Mouse (Mus musculus): Measurements from ENCODE around the gene Aanat. TPM values are rescaled to one million over a fixed set of nuclear protein-coding genes. Genes with fewer than 3 reads are reported as not detected.

Gene Aanat
- total and polyA plus RNA-seq, 3 experiments = not detected

DNA sequence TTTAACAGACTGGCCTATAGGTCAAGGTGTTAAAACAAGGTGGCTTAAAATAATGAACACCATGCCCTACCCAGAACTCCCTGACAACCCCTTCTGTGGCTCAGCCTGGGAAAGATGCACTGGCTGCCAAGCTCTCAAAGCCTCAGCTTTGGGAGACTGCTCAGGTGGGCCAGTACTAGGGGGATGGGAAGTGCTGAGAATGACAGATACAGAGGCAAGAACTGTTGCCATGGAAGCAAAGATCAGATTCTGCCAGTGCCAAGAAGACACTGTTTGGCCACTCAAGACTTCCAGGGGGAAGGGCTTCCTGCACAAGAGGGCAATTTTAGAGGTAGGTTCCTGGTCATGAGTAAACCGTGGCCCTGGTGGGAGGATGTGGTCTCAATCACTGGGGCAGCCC, 30.7 kb upstream of the Aanat start:
- no peak for ATAC-seq (ENCODE audit: extremely low read depth, insufficient number of reproducible peaks, low FRiP score, poor library complexity, severe bottlenecking)
- no peak overlapping the region for H3K4me3 ChIP-seq (ENCODE audit: low read depth, low read length)
- DNase-seq (ENCODE audit: low spot score) = no peak
- TF ChIP-seq GATA2 (IDR thresholded peaks at IDR 0.05; ENCODE audit: borderline replicate concordance, low read depth, low read length) (no peak), TAL1 (conservative IDR thresholded peaks at IDR 0.05; ENCODE audit: low read depth, low read length) (no peak)
- H3K9me3 ChIP-seq (replicated peaks) = no peaks in the 10 kb centered on the region
- H3K4me1 ChIP-seq (ENCODE audit: insufficient read depth, low read depth, low read length) = peaks cover 36% of the 10 kb centered on the region
- H3K27me3 ChIP-seq (ENCODE audit: insufficient read depth, low read length) = no peaks in the 10 kb centered on the region
- peaks cover 37% of the 10 kb centered on the region for H3K36me3 ChIP-seq (replicated peaks)

DNA sequence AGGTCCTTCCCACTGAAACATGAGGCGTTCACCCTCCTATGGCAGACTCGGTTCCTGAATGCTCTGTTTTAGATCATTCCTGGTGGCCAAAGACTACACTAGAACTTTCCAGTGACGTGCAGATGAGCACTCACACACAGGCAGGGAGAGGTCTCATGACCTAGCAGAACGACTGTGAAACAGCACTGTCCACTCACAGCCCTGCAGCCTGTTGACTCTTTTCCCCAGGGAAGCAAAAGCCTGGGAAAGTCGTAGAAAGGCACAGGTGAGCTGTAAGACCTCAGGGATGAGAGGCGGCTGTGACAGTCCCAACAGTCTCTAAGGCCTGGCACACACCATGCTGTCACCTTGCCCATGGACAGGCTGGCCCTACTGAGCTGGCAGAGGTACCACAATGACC, 29.9 kb upstream of the Aanat start:
- no peaks in the 10 kb centered on the region for H3K9me3 ChIP-seq (replicated peaks)
- ATAC-seq (ENCODE audit: extremely low read depth, insufficient number of reproducible peaks, low FRiP score, poor library complexity, severe bottlenecking) (no peak), DNase-seq (ENCODE audit: low spot score) (no peak)
- no peak overlapping the region for H3K4me3 ChIP-seq (ENCODE audit: low read depth, low read length)
- H3K36me3 ChIP-seq (replicated peaks) = peaks cover 37% of the 10 kb centered on the region
- H3K4me1 ChIP-seq (ENCODE audit: insufficient read depth, low read depth, low read length) = peaks cover 29% of the 10 kb centered on the region
- H3K27me3 ChIP-seq (ENCODE audit: insufficient read depth, low read length) = no peaks in the 10 kb centered on the region
- TF ChIP-seq GATA1 (IDR thresholded peaks at IDR 0.05; ENCODE audit: borderline replicate concordance, low read length) = no peak

DNA sequence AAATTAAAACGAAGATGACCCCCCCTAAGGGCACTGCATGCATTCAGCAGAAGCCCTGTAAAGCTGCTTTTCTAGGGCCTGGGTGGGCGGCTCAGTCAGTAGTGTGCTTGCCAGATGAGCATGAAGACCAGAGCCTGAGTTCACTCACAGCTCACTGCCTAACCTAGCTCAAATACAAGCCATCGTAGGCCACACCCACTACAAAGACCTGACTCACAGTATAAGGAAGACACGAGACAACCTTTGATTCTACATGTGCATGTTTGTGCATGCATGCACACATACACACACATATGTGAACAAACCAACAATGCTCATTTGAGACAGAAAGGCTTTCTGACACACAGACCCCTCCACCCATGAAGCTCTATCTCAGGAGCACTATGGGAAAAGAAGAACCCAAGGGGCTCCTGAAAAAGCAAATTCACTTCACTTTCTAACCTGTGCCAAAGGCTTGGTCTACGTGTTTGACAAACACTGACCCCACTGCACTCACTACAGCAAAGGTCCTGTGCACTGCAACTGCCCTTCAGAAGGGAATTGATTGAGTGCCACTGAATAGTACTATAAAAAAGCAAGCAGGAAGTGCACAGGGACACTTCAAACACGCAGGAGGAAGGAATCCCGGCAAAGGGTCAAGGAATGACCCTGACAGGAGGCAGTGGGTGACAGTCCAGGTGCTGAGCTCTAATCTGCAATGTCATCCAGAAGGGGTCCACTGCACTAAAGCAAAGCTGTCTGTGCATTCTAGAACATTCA, 20.8 kb upstream of the Aanat start:
- Histone ChIP-seq H3K36me3 (replicated peaks) (peaks cover 27% of the 10 kb centered on the region), H3K27me3 (ENCODE audit: insufficient read depth, low read length) (no peaks in the 10 kb centered on the region), H3K9me3 (replicated peaks) (no peaks in the 10 kb centered on the region), H3K4me1 (ENCODE audit: insufficient read depth, low read depth, low read length) (peaks cover 31% of the 10 kb centered on the region), H3K4me3 (ENCODE audit: low read depth, low read length) (no peak overlapping the region)
- DNase-seq (ENCODE audit: low spot score) (no peak), ATAC-seq (ENCODE audit: extremely low read depth, insufficient number of reproducible peaks, low FRiP score, poor library complexity, severe bottlenecking) (no peak)
- no peak for TF ChIP-seq POLR2AphosphoS5 (IDR thresholded peaks at IDR 0.05; ENCODE audit: insufficient replicate concordance, low read depth, low read length)
- no peak for TF ChIP-seq GATA2 (IDR thresholded peaks at IDR 0.05; ENCODE audit: borderline replicate concordance, low read depth, low read length)
- no peak for TF ChIP-seq TAL1 (conservative IDR thresholded peaks at IDR 0.05; ENCODE audit: low read depth, low read length)
- TF ChIP-seq CTCF (IDR thresholded peaks at IDR 0.05; ENCODE audit: low read depth, low read length) = no peak
- no peak for TF ChIP-seq GATA1 (IDR thresholded peaks at IDR 0.05; ENCODE audit: borderline replicate concordance, low read length)

DNA sequence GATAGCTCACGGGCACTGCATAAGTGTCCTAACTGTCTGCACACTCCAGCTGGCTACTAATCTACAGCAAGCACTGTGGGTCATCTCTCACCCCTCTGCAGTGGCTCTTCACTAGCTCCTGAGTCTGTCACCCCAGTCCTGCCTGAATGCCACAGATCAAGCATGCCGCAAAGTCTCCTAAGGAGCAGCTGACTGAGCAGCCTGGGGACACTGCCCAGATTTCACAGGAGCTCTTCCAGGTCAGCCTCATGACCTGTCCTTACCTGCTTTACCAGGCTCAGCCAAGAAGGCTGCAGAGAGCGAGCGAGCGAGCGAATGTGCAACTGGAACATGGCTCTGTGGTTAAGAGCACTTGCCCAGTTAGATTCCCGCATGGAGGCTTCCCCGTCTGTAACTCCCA, 18.7 kb upstream of the Aanat start:
- peaks cover 51% of the 10 kb centered on the region for H3K4me1 ChIP-seq (ENCODE audit: insufficient read depth, low read depth, low read length)
- ATAC-seq (ENCODE audit: extremely low read depth, insufficient number of reproducible peaks, low FRiP score, poor library complexity, severe bottlenecking) (no peak), DNase-seq (ENCODE audit: low spot score) (no peak)
- no peaks in the 10 kb centered on the region for H3K27me3 ChIP-seq (ENCODE audit: insufficient read depth, low read length)
- no peaks in the 10 kb centered on the region for H3K9me3 ChIP-seq (replicated peaks)
- no peak for TF ChIP-seq GATA2 (IDR thresholded peaks at IDR 0.05; ENCODE audit: borderline replicate concordance, low read depth, low read length)
- no peak for TF ChIP-seq TAL1 (conservative IDR thresholded peaks at IDR 0.05; ENCODE audit: low read depth, low read length)
- TF ChIP-seq POLR2AphosphoS5 (IDR thresholded peaks at IDR 0.05; ENCODE audit: insufficient replicate concordance, low read depth, low read length) = no peak
- TF ChIP-seq GATA1 (IDR thresholded peaks at IDR 0.05; ENCODE audit: borderline replicate concordance, low read length) = no peak
- TF ChIP-seq CTCF (IDR thresholded peaks at IDR 0.05; ENCODE audit: low read depth, low read length) = no peak
- H3K4me3 ChIP-seq (ENCODE audit: low read depth, low read length) = no peak overlapping the region
- peaks cover 35% of the 10 kb centered on the region for H3K36me3 ChIP-seq (replicated peaks)

DNA sequence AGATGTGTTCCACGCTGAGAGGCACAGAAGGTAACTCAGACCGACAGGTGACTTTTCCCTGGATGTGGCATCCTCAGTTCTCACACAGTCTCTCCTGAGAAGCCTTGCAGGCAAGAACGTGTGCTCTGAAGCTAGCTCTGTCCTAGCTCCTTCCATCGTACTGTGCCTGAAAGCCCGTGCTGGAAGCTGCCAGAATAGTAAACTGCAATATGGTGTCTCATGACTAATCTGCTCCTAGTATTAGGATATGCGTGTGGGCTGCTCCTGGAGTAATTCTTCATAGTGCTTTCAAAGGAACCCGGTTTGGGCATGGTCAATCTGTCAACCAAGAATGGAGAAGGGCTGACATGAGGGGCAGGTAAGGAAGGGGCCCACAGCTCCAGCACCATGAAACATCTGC, 15.4 kb upstream of the Aanat start:
- Histone ChIP-seq H3K9me3 (replicated peaks) (no peaks in the 10 kb centered on the region), H3K4me1 (ENCODE audit: insufficient read depth, low read depth, low read length) (peaks cover 77% of the 10 kb centered on the region), H3K27me3 (ENCODE audit: insufficient read depth, low read length) (no peaks in the 10 kb centered on the region), H3K36me3 (replicated peaks) (peaks cover 34% of the 10 kb centered on the region), H3K4me3 (ENCODE audit: low read depth, low read length) (no peak overlapping the region)
- ATAC-seq (ENCODE audit: extremely low read depth, insufficient number of reproducible peaks, low FRiP score, poor library complexity, severe bottlenecking) (no peak), DNase-seq (ENCODE audit: low spot score) (no peak)
- TF ChIP-seq GATA2 (IDR thresholded peaks at IDR 0.05; ENCODE audit: borderline replicate concordance, low read depth, low read length) = no peak
- no peak for TF ChIP-seq CTCF (IDR thresholded peaks at IDR 0.05; ENCODE audit: low read depth, low read length)

DNA sequence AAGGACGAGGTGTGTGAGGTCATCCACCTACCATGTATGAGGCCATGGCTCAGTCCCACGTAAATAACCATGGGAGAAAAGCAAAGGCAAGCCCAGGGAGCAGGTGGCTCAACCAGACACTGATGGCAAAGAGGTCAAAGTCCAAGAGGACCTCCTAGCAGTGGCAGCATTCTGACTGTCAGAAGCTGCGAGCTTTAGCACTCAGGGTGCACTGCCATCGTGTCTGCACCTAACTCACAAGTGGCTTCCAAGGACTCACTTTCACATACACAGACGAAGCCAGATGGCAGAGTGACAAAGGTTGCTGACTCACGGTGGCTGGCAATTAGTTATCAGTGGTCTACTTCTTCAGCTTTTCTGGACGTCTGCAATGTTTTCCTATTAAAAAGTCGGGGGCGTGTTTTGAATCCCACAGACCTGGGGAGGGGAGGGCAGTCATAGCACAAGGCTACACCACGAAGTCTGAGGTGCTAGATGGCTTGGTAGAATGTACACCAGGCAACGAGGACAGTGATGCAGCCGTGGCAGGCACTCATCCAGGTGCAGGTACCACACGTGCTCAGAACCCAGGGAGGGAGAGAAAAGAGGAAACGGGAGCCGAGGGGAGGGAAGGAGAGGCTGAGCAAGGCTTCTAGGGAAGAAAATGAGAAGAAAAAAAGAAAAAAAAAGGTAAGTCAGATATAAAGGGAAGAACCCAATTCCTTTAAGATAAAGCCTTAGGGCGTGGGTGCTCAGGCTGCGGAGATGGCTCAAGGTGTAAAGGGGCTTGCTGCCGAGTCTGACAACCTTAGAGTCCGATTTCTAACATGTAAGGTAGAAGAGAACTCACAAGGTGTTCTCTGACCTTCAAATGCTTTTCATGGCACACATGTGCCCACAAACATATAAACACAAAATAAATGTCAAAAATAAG, 14.2 kb upstream of the Aanat start:
- H3K4me1 ChIP-seq (ENCODE audit: insufficient read depth, low read depth, low read length) = peaks cover 86% of the 10 kb centered on the region
- no peaks in the 10 kb centered on the region for H3K27me3 ChIP-seq (ENCODE audit: insufficient read depth, low read length)
- TF ChIP-seq CTCF (IDR thresholded peaks at IDR 0.05; ENCODE audit: low read depth, low read length) (no peak), GATA1 (IDR thresholded peaks at IDR 0.05; ENCODE audit: borderline replicate concordance, low read length) (no peak), TAL1 (conservative IDR thresholded peaks at IDR 0.05; ENCODE audit: low read depth, low read length) (no peak), POLR2AphosphoS5 (IDR thresholded peaks at IDR 0.05; ENCODE audit: insufficient replicate concordance, low read depth, low read length) (no peak), GATA2 (IDR thresholded peaks at IDR 0.05; ENCODE audit: borderline replicate concordance, low read depth, low read length) (no peak)
- H3K4me3 ChIP-seq (ENCODE audit: low read depth, low read length) = peak overlapping the region; percentile 53; the same call in 1 of the 2 replicates
- ATAC-seq (ENCODE audit: extremely low read depth, insufficient number of reproducible peaks, low FRiP score, poor library complexity, severe bottlenecking) (0 out of 2 replicates have a peak, but pooled peaks have one; percentile 2), DNase-seq (ENCODE audit: low spot score) (peak; percentile 42)
- peaks cover 40% of the 10 kb centered on the region for H3K36me3 ChIP-seq (replicated peaks)
- H3K9me3 ChIP-seq (replicated peaks) = no peaks in the 10 kb centered on the region

Data from G1E (cell line).